Mouse (Mus musculus) kidney, postnatal 0 days (tissue): ENCODE results near the gene Crkl. TPM values are rescaled to one million over a fixed set of nuclear protein-coding genes. Genes with fewer than 3 reads are reported as not detected.
"Not testable (repeated sequence)": the region's sequence is repeated elsewhere in the genome, so short reads cannot be mapped to it uniquely, and the experiment has no call there.

ENCODE experiments used
- ATAC-seq: fragments of 200-750 bp; cut with Nextera tagmentation; replicated peaks from 2 replicates; pipeline ENCODE4 v1.8.0; 2017; ENCODE audit warnings: low read depth, moderate number of reproducible peaks, moderate TSS enrichment, moderate library complexity; ENCODE audit not compliant: low FRiP score
- DNase-seq: peaks from one replicate; pipeline ENCODE4 v3.0.0-alpha.2; 2016; ENCODE audit warnings: low spot score
- H3K27ac ChIP-seq: fragments of 300-500 bp; sonication (generic); 2 replicates; pipeline ENCODE4 v1.5.1; 2014; ENCODE audit warnings: mild to moderate bottlenecking
- H3K27me3 ChIP-seq: fragments of 300-500 bp; sonication (generic); 2 replicates; pipeline ENCODE4 v1.6.1; 2014; ENCODE audit warnings: low read length, mixed read lengths; ENCODE audit not compliant: insufficient read depth
- H3K36me3 ChIP-seq: fragments of 300-500 bp; sonication (generic); 2 replicates; pipeline ENCODE4 v1.6.1; 2014; ENCODE audit warnings: low read length, mixed read lengths; ENCODE audit not compliant: insufficient read depth
- H3K4me1 ChIP-seq: fragments of 300-500 bp; sonication (generic); replicated peaks from 2 replicates; pipeline ENCODE4 v1.6.1; 2014; ENCODE audit warnings: antibody characterized with exemption, low read length, mixed read lengths; ENCODE audit not compliant: insufficient read depth
- H3K4me2 ChIP-seq: fragments of 300-500 bp; sonication (generic); 2 replicates; pipeline ENCODE4 v1.6.1; 2014; ENCODE audit warnings: mild to moderate bottlenecking, low read length, moderate library complexity, mixed read lengths
- H3K4me3 ChIP-seq: fragments of 300-500 bp; sonication (generic); replicated peaks from 2 replicates; pipeline ENCODE4 v1.5.1; 2014; ENCODE audit warnings: low read depth, low read length
- H3K9ac ChIP-seq: fragments of 300-500 bp; sonication (generic); 2 replicates; pipeline ENCODE4 v1.6.1; 2014; ENCODE audit warnings: low read depth, low read length
- H3K9me3 ChIP-seq: fragments of 300-500 bp; sonication (generic); replicated peaks from 2 replicates; pipeline ENCODE4 v1.6.1; 2016; ENCODE audit warnings: low read length, inconsistent platforms, mixed read lengths
- CTCF ChIP-seq: IDR thresholded peaks from 2 replicates; pipeline ENCODE4 v1.5.1; 2016; ENCODE audit warnings: antibody characterized with exemption, low read depth, mild to moderate bottlenecking, moderate library complexity
- WGBS: fragments of 180-500 bp; shearing (Covaris S2); extraction: QIAGEN DNeasy Blood & Tissue Kit; methylation state at CpG from one replicate; pipeline ENCODE4 v1.1.7; 2014; 5-methylcytosine and 5-hydroxymethylcytosine counted together
- polyA plus RNA-seq: library from polyadenylated mRNA; unstranded; fragments of >200 nt; fragmentation: Nextera tagmentation; extraction: Ambion mirVana; gene quantifications from 2 replicates; pipeline ENCODE4 v1.2.1, GENCODE M21; 2015

The Crkl gene
- polyA plus RNA-seq, 1 experiment from 2014 or later, result 51.3 TPM

GRCm38 (mm10) chr16:17491154-17491553 lies 39.4 kb downstream of the Crkl start:
- Histone ChIP-seq H3K27me3 (no peaks in the 10 kb centered on the region), H3K9me3 (no peaks in the 10 kb centered on the region), H3K9ac (no peak overlapping the region), H3K4me1 (no peaks in the 10 kb centered on the region), H3K36me3 (0 out of 2 replicates have a peak, but pooled peaks cover 5% of the 10 kb centered on the region), H3K4me2 (no peak overlapping the region), H3K27ac (no peak overlapping the region), H3K4me3 (no peak overlapping the region)
- no peak for TF ChIP-seq CTCF
- DNase-seq, result no peak
- ATAC-seq, result no peak
- WGBS, result 83% methylated on average over 5 of the region's 5 CpGs

- H3K27ac ChIP-seq, result no peak overlapping the region
- 61% methylated on average over 5 of the region's 5 CpGs for WGBS
- no peak overlapping the region for H3K9ac ChIP-seq
- H3K27me3 ChIP-seq, result no peaks in the 10 kb centered on the region
- 0 out of 2 replicates have a peak, but pooled peaks cover 3% of the 10 kb centered on the region for H3K4me1 ChIP-seq
- TF ChIP-seq CTCF, result no peak
- DNase-seq (no peak), ATAC-seq (no peak)
- no peak overlapping the region for H3K4me2 ChIP-seq
- no peak overlapping the region for H3K4me3 ChIP-seq
- 0 out of 2 replicates have a peak, but pooled peaks cover 5% of the 10 kb centered on the region for H3K36me3 ChIP-seq
- H3K9me3 ChIP-seq, result no peaks in the 10 kb centered on the region
Measured at GRCm38 (mm10) chr16:17491896-17492561, 40.2 kb downstream of the Crkl start.

GRCm38 (mm10) chr16:17496499-17497305 lies 44.9 kb downstream of the Crkl start:
- H3K36me3 ChIP-seq, result no peaks in the 10 kb centered on the region
- H3K27me3 ChIP-seq, result no peaks in the 10 kb centered on the region
- H3K9ac ChIP-seq, result no peak overlapping the region
- 0 out of 2 replicates have a peak, but pooled peaks cover 6% of the 10 kb centered on the region for H3K4me1 ChIP-seq
- DNase-seq (peak; percentile 73), ATAC-seq (no peak)
- H3K27ac ChIP-seq, result no peak overlapping the region; the same call in 1 of the 2 replicates
- no peak overlapping the region for H3K4me2 ChIP-seq
- no peaks in the 10 kb centered on the region for H3K9me3 ChIP-seq
- WGBS, result 54% methylated on average over 2 of the region's 2 CpGs
- TF ChIP-seq CTCF, result no peak
- no peak overlapping the region for H3K4me3 ChIP-seq

GRCm38 (mm10) chr16:17499249-17499883 lies 47.6 kb downstream of the Crkl start:
- Histone ChIP-seq H3K36me3 (no peaks in the 10 kb centered on the region), H3K4me2 (no peak overlapping the region), H3K27ac (no peak overlapping the region), H3K4me1 (0 out of 2 replicates have a peak, but pooled peaks cover 6% of the 10 kb centered on the region), H3K27me3 (no peaks in the 10 kb centered on the region), H3K9ac (no peak overlapping the region), H3K4me3 (no peak overlapping the region), H3K9me3 (no peaks in the 10 kb centered on the region)
- peak; percentile 41; the same call in 1 of the 2 replicates for ATAC-seq
- no peak for TF ChIP-seq CTCF
- DNase-seq, result peak; percentile 22
- WGBS, result 30% methylated on average over 10 of the region's 10 CpGs

GRCm38 (mm10) chr16:17502681-17503080 lies 50.9 kb downstream of the Crkl start:
- H3K27ac ChIP-seq, result no peak overlapping the region
- 76% methylated on average over 4 of the region's 4 CpGs for WGBS
- DNase-seq, result no peak
- TF ChIP-seq CTCF, result no peak
- no peak overlapping the region for H3K4me2 ChIP-seq
- H3K4me1 ChIP-seq, result 0 out of 2 replicates have a peak, but pooled peaks cover 3% of the 10 kb centered on the region
- no peaks in the 10 kb centered on the region for H3K36me3 ChIP-seq
- no peaks in the 10 kb centered on the region for H3K9me3 ChIP-seq
- no peak overlapping the region for H3K9ac ChIP-seq
- H3K4me3 ChIP-seq, result no peak overlapping the region
- H3K27me3 ChIP-seq, result no peaks in the 10 kb centered on the region
- no peak for ATAC-seq

GRCm38 (mm10) chr16:17507018-17507552 lies 55.3 kb downstream of the Crkl start:
- Histone ChIP-seq H3K36me3 (peaks cover 5% of the 10 kb centered on the region; the same call in 1 of the 2 replicates), H3K9me3 (no peaks in the 10 kb centered on the region), H3K27me3 (no peaks in the 10 kb centered on the region), H3K9ac (no peak overlapping the region), H3K4me2 (no peak overlapping the region), H3K4me1 (peaks cover 10% of the 10 kb centered on the region), H3K4me3 (no peak overlapping the region), H3K27ac (no peak overlapping the region)
- WGBS, result 80% methylated on average over 5 of the region's 5 CpGs
- no peak for TF ChIP-seq CTCF
- ATAC-seq, result no peak
- DNase-seq, result no peak

- peaks cover 14% of the 10 kb centered on the region; the same call in 1 of the 2 replicates for H3K36me3 ChIP-seq
- 22% methylated on average over 3 of the region's 3 CpGs for WGBS
- not testable (repeated sequence) for H3K4me1 ChIP-seq, ATAC-seq, DNase-seq, H3K27me3 ChIP-seq, H3K9me3 ChIP-seq
- peak overlapping the region; percentile 69 for H3K9ac ChIP-seq
- peak overlapping the region; percentile 85 for H3K27ac ChIP-seq
- peak overlapping the region; percentile 65 for H3K4me2 ChIP-seq
- H3K4me3 ChIP-seq, result peak overlapping the region; percentile 63
Measured at GRCm38 (mm10) chr16:17508031-17508430, 56.2 kb downstream of the Crkl start.
